Mouse (Mus musculus) forebrain, embryonic 15.5 days (tissue): Measurements from ENCODE around the gene Amer3. TPM values are rescaled to one million over a fixed set of nuclear protein-coding genes. Genes with fewer than 3 reads are reported as not detected.

Experiments
- ATAC-seq: fragments of 200-750 bp; cut with Nextera tagmentation; replicated peaks from 2 replicates; pipeline ENCODE4 v1.8.0; 2017; ENCODE audit warnings: mild to moderate bottlenecking, moderate TSS enrichment, moderate library complexity
- H3K27ac ChIP-seq: fragments of 300-500 bp; sonication (generic); replicated peaks from 2 replicates; pipeline ENCODE4 v1.5.1; 2015; ENCODE audit warnings: mild to moderate bottlenecking, inconsistent platforms
- H3K27me3 ChIP-seq: fragments of 300-500 bp; sonication (generic); 2 replicates; pipeline ENCODE4 v1.6.1; 2015; ENCODE audit warnings: inconsistent platforms
- H3K36me3 ChIP-seq: fragments of 300-500 bp; sonication (generic); 2 replicates; pipeline ENCODE4 v1.6.1; 2015; ENCODE audit warnings: mild to moderate bottlenecking, inconsistent platforms
- H3K4me1 ChIP-seq: fragments of 300-500 bp; sonication (generic); 2 replicates; pipeline ENCODE4 v1.6.1; 2015; ENCODE audit warnings: inconsistent platforms
- H3K4me2 ChIP-seq: fragments of 300-500 bp; sonication (generic); replicated peaks from 2 replicates; pipeline ENCODE4 v1.6.1; 2015; ENCODE audit warnings: mild to moderate bottlenecking, inconsistent platforms
- H3K4me3 ChIP-seq: fragments of 300-500 bp; sonication (generic); 2 replicates; pipeline ENCODE4 v1.5.1; 2015; ENCODE audit warnings: mild to moderate bottlenecking, inconsistent platforms
- H3K9ac ChIP-seq: fragments of 300-500 bp; sonication (generic); replicated peaks from 2 replicates; pipeline ENCODE4 v1.6.1; 2015; ENCODE audit warnings: mild to moderate bottlenecking, inconsistent platforms
- H3K9me3 ChIP-seq: fragments of 300-500 bp; sonication (generic); 2 replicates; pipeline ENCODE4 v1.6.1; 2016; ENCODE audit warnings: inconsistent platforms
- WGBS: fragments of 180-500 bp; shearing (Covaris S2); methylation state at CpG from one replicate; pipeline ENCODE4 v1.1.7; 2015; ENCODE audit warnings: mixed read lengths; 5-methylcytosine and 5-hydroxymethylcytosine counted together
- polyA plus RNA-seq: library from polyadenylated mRNA; unstranded; fragments of >200 nt; fragmentation: Nextera tagmentation; extraction: Ambion mirVana; gene quantifications from 2 replicates; pipeline ENCODE4 v1.2.1, GENCODE M21; 2015

Amer3 gene
- polyA plus RNA-seq, 1 experiment from 2014 or later: 24.0 TPM

DNA sequence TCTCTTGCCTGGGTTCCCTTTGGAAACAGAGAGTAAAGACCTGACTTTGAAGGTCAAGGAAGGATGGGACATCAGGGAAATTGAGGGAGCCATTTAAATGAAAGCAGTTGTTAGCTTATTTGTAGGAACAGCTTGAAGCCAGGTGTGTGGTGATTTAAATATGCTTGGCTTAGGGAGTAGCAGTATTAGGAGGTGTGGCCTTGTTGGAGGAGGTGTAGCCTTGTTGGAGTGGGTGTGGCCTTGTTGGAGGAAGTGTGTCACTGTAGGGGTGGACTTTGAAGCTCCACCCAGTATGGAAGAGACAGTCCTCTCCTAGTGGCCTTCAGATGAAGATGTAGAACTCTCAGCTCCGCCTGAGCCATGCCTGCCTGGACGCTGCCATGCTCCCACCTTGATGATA is 9.6 kb upstream of the Amer3 start:
- 89% methylated on average over 2 of the region's 2 CpGs for WGBS
- Histone ChIP-seq H3K9ac (no peak overlapping the region), H3K27ac (no peak overlapping the region), H3K27me3 (no peaks in the 10 kb centered on the region), H3K4me3 (no peak overlapping the region), H3K4me2 (no peak overlapping the region), H3K4me1 (no peaks in the 10 kb centered on the region), H3K36me3 (no peaks in the 10 kb centered on the region), H3K9me3 (no peaks in the 10 kb centered on the region)
- ATAC-seq: no peak

DNA sequence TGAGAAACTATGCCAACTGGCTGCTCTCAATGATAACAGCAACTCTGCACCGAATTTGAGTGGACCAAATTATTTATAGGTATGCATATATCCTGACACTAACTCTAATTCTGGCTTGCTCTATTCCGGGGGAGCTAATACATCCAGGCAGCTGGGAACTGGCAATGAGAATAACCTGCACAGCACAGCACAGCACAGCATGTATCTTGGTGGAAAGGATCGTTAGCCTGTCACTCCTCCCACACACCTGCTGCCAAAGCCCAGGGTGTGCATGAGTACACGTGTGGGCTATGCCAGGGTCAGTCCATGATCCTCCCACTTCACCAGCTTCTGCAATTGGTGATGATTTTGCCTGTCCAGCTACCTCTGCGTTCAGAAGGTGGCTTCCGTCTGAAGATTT is 8.0 kb upstream of the Amer3 start:
- H3K27me3 ChIP-seq: no peaks in the 10 kb centered on the region
- H3K4me1 ChIP-seq: no peaks in the 10 kb centered on the region
- no peaks in the 10 kb centered on the region for H3K36me3 ChIP-seq
- H3K27ac ChIP-seq: no peak overlapping the region
- no peak overlapping the region for H3K9ac ChIP-seq
- ATAC-seq: no peak
- H3K9me3 ChIP-seq: no peaks in the 10 kb centered on the region
- H3K4me2 ChIP-seq: no peak overlapping the region
- no peak overlapping the region for H3K4me3 ChIP-seq
- WGBS: 65% methylated on average over 6 of the region's 6 CpGs

DNA sequence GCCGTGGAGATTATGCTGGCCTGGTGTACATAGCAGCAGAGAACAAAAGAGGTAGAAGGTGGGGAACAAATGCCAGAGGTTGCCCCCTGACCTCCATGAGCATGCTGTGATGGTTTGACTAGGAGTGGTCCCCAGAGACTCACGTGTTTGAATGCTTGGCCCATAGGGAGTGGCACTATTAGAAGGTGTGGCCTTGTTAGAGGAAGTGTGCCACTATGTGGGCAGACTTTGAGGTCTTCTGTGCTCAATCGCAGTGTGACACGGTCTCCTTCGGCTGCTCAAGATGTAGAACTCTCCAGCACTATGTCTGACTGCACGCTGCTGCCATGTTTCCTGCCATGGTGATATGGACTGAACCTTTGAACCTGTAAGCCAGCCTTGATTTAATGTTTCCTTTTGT is 6.2 kb upstream of the Amer3 start:
- H3K4me2 ChIP-seq: no peak overlapping the region
- H3K9ac ChIP-seq: no peak overlapping the region
- H3K4me1 ChIP-seq: no peaks in the 10 kb centered on the region
- H3K9me3 ChIP-seq: no peaks in the 10 kb centered on the region
- peaks cover 2% of the 10 kb centered on the region; the same call in 1 of the 2 replicates for H3K27me3 ChIP-seq
- no peaks in the 10 kb centered on the region for H3K36me3 ChIP-seq
- H3K4me3 ChIP-seq: no peak overlapping the region
- no peak overlapping the region for H3K27ac ChIP-seq
- 90% methylated on average over 6 of the region's 6 CpGs for WGBS
- no peak for ATAC-seq

DNA sequence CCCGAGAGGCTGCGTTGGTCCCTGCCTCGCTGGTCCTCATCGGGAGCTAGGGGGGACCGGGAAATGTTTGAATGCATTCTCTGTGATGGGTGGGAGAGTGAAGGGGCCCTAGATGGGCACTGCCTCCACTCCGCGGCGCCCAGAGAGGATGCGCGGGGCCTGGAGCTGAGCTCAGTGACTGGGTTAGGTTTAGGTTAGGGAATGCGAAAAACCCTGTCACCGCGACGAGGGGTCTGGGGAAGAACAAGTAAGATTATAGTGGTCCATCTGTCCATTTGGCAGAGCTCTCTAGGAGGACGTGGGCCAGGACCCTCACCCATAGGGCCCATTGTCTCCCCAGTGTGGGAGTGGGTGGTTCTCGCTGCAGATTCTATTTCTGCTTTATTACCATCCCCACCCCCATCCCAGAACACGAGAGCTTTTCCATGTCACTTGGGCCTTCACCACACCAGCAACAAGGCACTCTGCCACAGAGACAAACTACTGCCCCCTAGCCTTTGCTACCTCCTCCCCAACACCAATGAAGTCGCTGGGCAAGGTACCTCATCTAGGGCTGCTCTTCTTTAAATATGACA is 412 bp downstream of the Amer3 start:
- peak; percentile 47 for ATAC-seq
- H3K27me3 ChIP-seq: peaks cover 13% of the 10 kb centered on the region
- WGBS: under 1% methylated on average over 18 of the region's 18 CpGs

DNA sequence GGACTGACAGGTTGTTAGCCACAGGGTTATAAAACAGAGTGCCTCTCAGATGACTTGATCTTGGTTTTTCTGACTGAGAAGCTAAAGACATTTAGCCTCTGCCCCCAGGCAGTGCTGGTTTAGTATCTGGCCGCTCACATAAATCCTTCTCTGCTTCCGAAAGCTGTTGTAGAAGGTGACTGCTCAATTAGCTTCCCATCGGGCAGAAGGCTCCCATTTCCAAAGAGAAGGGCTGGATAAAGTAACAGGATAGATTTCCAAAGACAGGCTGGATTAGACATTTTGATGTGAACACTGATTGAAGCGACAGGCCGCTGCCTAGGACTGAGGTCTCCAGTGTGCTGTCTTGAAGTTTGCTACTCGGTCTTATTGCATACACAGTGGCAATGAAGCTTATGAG is 2.8 kb downstream of the Amer3 start:
- H3K9me3 ChIP-seq: no peaks in the 10 kb centered on the region
- no peak overlapping the region for H3K9ac ChIP-seq
- no peak overlapping the region for H3K4me2 ChIP-seq
- H3K4me3 ChIP-seq: no peak overlapping the region
- H3K27ac ChIP-seq: no peak overlapping the region
- ATAC-seq: no peak
- H3K4me1 ChIP-seq: peaks cover 46% of the 10 kb centered on the region
- H3K27me3 ChIP-seq: peaks cover 13% of the 10 kb centered on the region
- WGBS: 70% methylated on average over 6 of the region's 6 CpGs
- peaks cover 9% of the 10 kb centered on the region for H3K36me3 ChIP-seq

More for the DNA sequence above, 412 bp downstream of the Amer3 start:
- Histone ChIP-seq H3K9me3 (no peaks in the 10 kb centered on the region), H3K36me3 (no peaks in the 10 kb centered on the region), H3K4me3 (peak overlapping the region; percentile 56), H3K4me1 (peaks cover 45% of the 10 kb centered on the region), H3K9ac (peak overlapping the region; percentile 78), H3K4me2 (peak overlapping the region; percentile 85), H3K27ac (peak overlapping the region; percentile 83)

DNA sequence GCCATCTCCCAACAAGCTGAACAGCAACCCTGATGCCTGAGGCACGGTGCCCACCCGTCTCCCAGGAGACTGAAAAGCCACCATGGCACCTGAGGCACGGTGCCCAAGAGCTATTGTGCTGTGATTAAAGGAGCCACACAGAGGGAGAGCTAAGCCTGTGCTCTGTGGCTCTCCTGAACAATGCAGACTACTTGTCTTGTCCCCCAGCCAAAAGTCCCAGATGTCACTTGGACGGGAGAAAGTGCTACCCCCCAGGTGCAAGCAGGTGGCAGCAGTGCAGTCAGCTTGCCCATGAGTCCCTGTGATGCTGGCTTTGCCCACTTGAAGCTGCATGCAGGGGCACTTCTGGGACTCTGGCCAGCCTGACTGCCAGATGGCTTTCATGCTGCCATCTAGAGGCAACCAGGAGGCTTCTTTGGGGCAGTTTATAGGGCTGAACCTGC is 4.4 kb downstream of the Amer3 start:
- H3K9ac ChIP-seq: no peak overlapping the region
- no peak overlapping the region for H3K27ac ChIP-seq
- H3K27me3 ChIP-seq: peaks cover 4% of the 10 kb centered on the region
- H3K4me3 ChIP-seq: no peak overlapping the region
- 9% methylated on average over 4 of the region's 4 CpGs for WGBS
- peak; percentile 73 for ATAC-seq
- no peaks in the 10 kb centered on the region for H3K9me3 ChIP-seq
- peaks cover 25% of the 10 kb centered on the region for H3K36me3 ChIP-seq
- peaks cover 41% of the 10 kb centered on the region for H3K4me1 ChIP-seq
- no peak overlapping the region for H3K4me2 ChIP-seq

DNA sequence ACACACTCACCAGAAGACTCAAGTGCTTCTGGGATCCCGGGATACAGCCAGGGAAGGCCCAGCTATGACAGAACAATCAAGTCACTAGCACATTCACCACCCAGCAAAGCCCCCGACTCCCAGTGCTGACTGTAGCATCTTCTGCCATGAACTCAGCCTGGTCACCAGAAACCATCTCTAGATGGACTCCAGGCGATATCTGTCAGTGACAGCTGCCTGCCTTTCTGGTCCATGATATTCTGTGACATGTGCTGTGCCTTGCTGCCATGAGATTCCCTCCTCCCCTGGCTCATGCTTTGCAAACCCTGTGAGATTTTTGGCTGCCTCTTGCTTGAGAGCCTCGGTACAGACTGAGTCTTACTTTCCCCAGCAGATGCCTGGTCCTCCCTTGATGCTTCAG is 5.3 kb downstream of the Amer3 start:
- no peak overlapping the region; the same call in 1 of the 2 replicates for H3K27ac ChIP-seq
- H3K4me3 ChIP-seq: no peak overlapping the region
- 77% methylated on average over 4 of the region's 4 CpGs for WGBS
- peaks cover 34% of the 10 kb centered on the region for H3K36me3 ChIP-seq
- no peak overlapping the region for H3K4me2 ChIP-seq
- no peak overlapping the region for H3K9ac ChIP-seq
- H3K4me1 ChIP-seq: peaks cover 39% of the 10 kb centered on the region
- no peak for ATAC-seq
- H3K9me3 ChIP-seq: no peaks in the 10 kb centered on the region
- H3K27me3 ChIP-seq: peaks cover 4% of the 10 kb centered on the region; the same call in 1 of the 2 replicates

DNA sequence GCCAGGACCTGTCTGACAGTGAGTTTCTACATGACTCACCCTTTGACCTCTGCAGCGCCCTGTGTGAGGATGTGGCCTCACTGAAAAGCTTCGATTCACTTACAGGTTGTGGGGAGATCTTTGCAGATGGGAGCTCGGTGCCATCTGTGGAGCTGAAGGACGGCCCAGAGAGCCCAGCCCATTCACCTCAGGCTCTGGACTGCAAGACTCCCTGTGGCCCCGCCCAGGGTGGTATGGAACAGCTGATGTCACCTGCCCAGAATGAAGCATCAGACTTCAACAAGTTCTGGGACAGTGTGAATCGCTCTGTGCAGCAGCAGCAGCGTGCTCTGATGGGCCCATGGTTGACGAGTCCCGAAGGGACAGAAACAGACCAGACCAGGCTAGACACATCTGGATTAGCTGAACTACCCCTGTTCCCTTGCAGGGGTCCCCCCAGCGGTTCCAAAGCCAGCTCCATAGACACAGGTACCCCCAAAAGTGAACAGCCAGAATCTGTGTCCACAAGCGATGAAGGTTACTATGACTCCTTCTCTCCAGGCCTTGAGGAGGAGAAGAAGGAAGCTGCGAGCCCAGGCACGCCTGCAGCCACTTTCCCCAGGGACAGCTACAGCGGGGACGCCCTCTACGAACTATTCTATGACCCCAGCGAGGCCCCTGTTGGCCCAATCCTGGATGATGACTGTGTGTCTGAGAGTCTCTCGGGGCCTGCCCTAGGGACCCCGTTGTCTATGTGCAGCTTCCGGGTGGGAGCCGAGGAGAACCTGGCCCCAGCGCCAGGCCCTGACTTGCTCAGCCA is 8.0 kb downstream of the Amer3 start:
- peaks cover 22% of the 10 kb centered on the region for H3K4me1 ChIP-seq
- no peaks in the 10 kb centered on the region for H3K9me3 ChIP-seq
- no peak for ATAC-seq
- H3K4me3 ChIP-seq: no peak overlapping the region
- H3K27ac ChIP-seq: no peak overlapping the region
- H3K27me3 ChIP-seq: no peaks in the 10 kb centered on the region
- WGBS: 87% methylated on average over 22 of the region's 22 CpGs
- no peak overlapping the region for H3K9ac ChIP-seq
- H3K4me2 ChIP-seq: no peak overlapping the region
- H3K36me3 ChIP-seq: peaks cover 48% of the 10 kb centered on the region

DNA sequence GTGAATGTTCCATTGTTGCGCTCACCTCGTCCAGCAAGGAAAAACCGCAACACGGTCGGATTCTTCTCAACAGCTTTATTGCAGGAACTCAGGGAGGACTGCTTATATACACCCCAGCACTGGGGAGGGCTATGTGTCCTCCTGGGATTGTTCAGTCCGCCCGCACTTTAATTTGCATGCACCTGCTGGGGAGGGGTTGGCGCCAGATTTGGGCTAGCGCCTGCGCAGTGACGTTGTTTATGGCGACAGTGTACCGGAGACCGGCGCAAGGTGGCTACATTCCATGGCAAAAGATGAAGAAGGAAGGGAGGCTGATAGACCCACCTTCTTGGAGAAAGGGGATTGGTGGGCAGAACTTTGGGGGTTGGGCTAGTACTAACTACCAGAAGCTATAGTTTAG is 20.5 kb downstream of the Amer3 start:
- Histone ChIP-seq H3K4me3 (no peak overlapping the region), H3K36me3 (peaks cover 10% of the 10 kb centered on the region), H3K4me2 (no peak overlapping the region), H3K9me3 (no peaks in the 10 kb centered on the region), H3K4me1 (no peaks in the 10 kb centered on the region), H3K27me3 (no peaks in the 10 kb centered on the region), H3K27ac (no peak overlapping the region), H3K9ac (no peak overlapping the region)
- no peak for ATAC-seq
- WGBS: 81% methylated on average over 15 of the region's 15 CpGs

DNA sequence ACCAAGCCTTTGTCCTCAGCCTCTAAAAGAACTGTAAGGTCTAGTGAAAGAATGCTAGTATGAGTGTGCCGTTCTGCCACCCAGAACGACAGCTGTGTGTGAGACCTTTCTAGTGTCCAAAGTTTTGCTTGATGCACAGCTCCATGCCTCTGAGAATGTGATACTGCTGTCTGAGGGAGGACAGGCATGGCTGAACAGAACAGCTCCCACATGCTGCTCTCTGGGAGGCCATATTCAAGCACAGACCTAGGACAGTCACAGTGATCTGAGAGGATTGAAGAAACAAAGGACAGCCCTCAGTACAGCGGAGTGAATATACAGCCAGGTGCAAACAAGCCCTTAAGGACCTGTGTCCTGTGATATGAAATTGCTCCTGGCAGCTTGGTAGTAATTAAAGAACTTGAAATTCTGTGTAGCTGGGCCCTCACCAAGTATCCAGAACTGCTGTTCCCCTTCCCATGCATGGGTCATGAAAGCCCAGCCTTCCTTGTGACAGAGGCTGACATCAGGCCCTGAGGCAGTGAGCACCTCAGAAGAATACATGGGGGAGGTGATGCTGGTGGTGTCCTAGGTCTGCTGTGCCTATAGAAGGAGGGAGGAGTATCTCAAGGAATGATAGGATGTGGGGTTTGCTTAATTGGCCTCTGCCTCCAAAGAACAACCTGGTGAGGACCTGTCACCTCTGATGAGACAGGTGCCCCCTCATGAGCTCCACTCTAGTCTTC is 22.0 kb downstream of the Amer3 start:
- no peak overlapping the region for H3K4me3 ChIP-seq
- no peak overlapping the region for H3K9ac ChIP-seq
- no peak overlapping the region for H3K27ac ChIP-seq
- no peaks in the 10 kb centered on the region for H3K4me1 ChIP-seq
- no peaks in the 10 kb centered on the region for H3K36me3 ChIP-seq
- H3K9me3 ChIP-seq: no peaks in the 10 kb centered on the region
- ATAC-seq: peak; percentile 2; the same call in 1 of the 2 replicates
- no peak overlapping the region for H3K4me2 ChIP-seq
- H3K27me3 ChIP-seq: no peaks in the 10 kb centered on the region
- 82% methylated on average over 3 of the region's 3 CpGs for WGBS

DNA sequence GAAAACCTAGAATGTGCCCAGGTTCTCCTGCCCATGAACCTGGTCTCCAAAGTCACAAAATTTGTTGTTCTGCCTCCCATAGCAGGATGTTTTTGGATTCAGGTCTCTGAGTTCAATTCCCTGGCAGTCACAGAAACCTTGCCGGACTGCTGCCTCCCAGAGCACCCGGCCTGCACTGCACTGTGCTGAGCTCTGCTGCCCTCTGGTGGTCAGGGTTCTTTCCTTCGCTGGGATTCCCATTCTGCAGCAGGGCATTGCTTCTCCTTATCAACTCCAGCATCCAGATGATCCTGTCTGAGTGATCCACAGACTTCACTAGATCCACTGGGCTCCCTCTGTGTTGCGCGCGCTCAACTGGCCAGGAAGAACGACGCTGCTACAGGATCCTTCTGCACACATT is 22.9 kb downstream of the Amer3 start:
- H3K27ac ChIP-seq: no peak overlapping the region
- H3K9me3 ChIP-seq: no peaks in the 10 kb centered on the region
- WGBS: 22% methylated on average over 8 of the region's 8 CpGs
- ATAC-seq: peak; percentile 83
- no peaks in the 10 kb centered on the region for H3K27me3 ChIP-seq
- no peak overlapping the region for H3K9ac ChIP-seq
- H3K4me3 ChIP-seq: no peak overlapping the region
- H3K36me3 ChIP-seq: no peaks in the 10 kb centered on the region
- H3K4me1 ChIP-seq: no peaks in the 10 kb centered on the region
- no peak overlapping the region for H3K4me2 ChIP-seq

DNA sequence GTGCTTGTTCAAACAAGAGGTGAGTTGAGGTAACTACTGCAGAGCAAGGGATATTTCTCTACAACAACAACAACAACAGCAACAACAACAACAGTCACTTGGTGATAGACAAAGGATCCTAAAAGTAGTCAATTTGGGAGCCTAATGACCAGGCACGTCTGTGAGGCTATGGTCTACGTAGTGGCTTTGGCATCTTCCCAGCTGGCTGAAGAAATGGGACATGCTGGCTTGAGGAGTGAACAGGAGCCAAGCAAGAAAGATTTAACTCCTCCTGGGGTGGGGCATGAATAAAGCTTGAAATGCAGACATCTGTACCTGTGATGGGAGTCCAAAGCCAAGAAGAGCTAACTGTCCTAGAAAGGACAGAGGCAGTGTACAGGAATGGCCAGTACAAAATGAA is 34.3 kb downstream of the Amer3 start:
- no peak overlapping the region for H3K27ac ChIP-seq
- H3K9ac ChIP-seq: no peak overlapping the region
- H3K4me2 ChIP-seq: no peak overlapping the region
- H3K4me3 ChIP-seq: no peak overlapping the region
- no peaks in the 10 kb centered on the region for H3K36me3 ChIP-seq
- no peaks in the 10 kb centered on the region for H3K9me3 ChIP-seq
- no peak for ATAC-seq
- no peaks in the 10 kb centered on the region for H3K27me3 ChIP-seq
- H3K4me1 ChIP-seq: no peaks in the 10 kb centered on the region
- WGBS: 72% methylated on average over 2 of the region's 2 CpGs
